Mouse (Mus musculus): ENCODE measurements around the gene Ptprg.

The Ptprg gene

DNA sequence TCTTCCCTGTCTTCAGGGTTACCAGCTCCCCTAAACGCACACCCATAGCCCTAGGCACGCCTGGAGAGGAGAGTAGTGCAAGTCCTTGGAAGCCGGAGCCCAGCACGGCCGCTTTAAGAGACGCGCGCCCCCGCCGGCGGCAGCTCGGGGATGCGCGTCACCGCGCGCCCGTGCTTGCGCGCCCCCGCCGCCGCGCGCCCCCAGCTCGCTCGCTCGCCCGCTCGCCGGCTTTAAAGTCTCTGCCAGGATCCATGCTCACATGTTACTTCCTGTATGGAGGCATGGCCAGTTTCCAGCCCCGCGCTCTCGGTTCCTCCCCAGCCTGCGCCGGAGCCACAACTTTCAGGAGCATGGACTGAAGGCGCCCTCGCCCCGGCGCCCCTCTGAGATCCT, at the start of gene Ptprg:
Gene Ptprg (plus strand): TSS at position 260 of the 393 bp plus-strand sequence.
- DNase-seq (ENCODE audit: low spot score), result no peak

DNA sequence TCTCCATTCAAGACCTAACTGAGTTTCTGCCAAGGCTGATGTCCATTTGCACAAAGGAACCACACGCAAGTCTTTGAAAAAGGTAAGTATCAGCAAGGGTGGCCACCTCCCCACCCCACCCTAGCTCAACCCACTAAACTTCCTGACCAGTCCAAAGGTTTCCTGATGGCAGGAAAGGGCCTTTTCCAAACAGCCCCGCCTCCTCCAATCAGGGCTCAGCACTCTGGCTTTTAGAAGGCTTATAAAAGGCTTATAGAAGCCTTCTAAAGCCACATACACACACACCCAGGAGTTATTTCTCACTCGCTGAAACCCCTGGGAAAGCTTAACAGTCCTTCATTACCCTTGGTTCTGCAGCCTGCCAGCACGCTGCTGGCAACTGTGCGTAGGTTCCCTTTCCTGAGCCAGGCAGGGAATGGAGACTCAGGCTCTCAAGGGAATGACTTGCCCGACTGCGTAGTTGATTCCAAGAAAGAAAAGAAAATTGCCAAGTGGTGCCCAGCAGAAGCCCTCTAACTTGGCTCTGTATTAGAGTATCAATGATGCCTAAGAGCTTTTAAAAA, 49.4 kb upstream of the Ptprg start:
- DNase-seq (ENCODE audit: low spot score), result no peak

DNA sequence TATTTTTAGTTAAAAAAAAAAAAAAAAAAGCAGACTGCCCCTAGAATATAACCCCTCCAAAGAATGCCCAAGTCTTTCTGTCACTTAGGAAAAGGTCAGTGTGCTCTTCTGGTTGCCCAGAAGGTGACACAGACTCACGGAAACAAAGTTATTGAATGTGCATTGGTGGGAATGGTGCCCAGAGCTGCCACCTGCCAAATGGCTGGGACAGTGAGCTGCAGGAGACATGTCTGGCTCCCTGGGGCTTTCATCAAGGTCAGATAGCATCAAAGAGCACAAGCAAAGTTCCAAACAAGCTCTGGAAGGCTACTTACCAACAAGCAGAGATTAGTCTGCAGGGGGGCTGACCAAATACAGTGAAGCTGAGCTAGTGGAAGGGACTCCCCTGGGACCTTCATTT, 43.2 kb upstream of the Ptprg start:
- no peak for DNase-seq (ENCODE audit: low spot score)

DNA sequence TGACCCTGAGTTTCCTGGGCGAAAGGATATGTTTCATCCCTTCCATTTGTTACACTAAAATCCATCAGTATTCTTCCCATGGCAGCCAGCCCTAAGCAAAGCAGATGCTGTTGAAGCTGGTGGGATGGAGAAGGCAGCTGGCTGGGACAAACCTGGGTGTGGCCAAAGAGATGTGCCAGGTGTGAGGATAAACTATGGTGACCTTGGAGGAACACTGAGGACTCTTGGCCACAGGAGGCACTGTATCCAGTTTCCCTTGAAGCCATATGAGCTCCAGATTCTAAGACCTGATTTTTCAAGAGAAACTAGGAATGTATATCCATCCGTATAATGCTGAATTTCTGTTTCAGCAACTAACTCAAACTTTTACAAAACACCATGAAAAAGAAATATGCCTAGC, 34.2 kb upstream of the Ptprg start:
- DNase-seq (ENCODE audit: low spot score), result no peak

DNA sequence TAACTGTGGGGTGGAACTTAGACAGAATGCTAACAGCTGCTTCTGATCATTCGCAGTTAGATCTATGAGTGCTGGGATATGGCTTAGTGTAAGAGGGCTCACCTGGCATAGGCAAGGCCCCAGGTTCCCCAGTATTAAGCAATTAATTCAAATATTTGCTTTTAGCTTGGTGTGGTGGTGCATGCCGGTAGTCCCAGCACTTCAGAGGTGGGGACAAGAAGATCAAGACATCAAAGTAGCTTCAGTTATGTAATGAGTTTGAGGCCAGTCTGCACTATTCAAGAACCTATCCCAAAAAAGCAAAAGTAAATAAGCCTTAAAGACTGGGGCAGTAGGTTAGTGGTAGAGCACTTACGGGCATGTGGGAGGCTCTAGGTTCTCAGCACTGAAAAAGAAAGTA, 30.3 kb upstream of the Ptprg start:
- no peak for DNase-seq (ENCODE audit: low spot score)

DNA sequence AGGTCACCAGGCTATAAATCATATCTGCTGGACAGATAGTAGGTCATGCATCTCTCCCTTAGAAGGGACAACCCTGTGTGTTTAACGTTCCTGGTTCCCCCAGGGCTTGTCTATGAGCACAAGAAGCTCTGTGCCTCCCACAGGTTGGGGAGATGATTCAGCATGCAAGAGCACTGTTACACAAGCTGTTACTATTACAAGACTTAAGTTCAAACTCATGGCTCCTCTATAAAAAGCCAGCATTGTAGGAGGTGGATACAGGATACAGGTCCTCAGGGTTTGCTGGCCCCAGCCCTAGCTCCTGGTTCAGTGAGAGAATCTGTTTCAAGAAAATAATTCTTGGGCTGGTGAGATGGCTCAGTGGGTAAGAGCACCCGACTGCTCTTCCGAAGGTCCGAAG, 23.7 kb upstream of the Ptprg start:
- DNase-seq (ENCODE audit: low spot score), result no peak

DNA sequence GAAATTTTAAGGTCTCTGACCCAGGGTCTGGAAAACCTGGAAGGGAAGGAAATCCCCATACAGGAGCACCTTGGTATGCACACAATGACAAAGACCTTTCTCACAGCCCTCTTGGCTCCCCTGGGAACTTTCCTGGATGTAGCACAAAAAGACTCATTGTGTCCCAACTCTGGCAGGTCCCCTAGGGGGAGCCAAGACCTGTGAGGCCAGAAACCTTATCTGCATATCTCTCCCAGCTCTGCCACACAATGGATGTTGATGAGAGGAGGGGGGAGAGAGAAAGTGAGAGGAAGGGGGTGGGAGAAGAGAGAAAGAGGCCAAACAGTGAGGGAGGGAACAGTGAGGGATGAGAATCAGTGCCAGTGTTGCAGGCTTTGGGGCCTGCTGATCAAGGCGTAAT, 18.9 kb upstream of the Ptprg start:
- DNase-seq (ENCODE audit: low spot score), result no peak

DNA sequence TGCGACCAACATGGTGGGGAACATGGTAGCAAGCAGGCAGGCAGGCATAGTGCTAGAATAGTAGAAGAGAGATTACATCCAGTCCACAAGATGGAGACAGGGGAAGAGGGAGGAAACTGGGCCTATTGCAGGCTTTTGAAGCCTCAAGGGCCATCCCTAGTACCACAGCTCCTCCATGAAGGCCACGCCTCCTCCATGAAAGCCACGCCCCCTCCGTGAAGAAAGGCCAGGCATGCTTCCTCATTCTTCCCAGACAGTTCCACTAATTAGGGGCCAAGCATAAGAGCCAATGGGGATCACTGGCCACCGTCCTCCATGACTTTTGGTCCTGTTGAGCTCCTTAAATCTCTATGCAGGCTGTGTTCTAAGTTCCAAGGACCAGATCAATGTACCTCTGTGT, 17.2 kb upstream of the Ptprg start:
- no peak for DNase-seq (ENCODE audit: low spot score)

DNA sequence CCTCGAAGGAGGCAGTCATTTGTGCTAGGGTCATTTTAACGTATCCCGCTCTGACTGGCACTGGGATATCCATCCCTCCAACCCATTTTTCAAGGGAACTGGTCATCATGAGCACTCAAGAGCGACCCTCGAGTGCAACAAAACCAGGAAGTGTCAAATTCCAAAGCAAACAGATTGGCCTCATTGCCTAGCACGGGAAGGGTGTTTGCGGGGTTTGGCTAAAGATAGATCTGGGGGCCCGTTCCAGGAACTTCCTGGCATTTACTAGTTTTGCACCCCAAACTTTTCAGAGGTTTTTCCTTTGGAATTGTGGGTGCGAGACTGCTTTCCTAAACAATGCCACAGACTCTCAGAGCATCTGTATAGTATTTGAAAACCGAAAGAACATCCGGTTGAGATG, 1.4 kb upstream of the Ptprg start:
- no peak for DNase-seq (ENCODE audit: low spot score)

DNA sequence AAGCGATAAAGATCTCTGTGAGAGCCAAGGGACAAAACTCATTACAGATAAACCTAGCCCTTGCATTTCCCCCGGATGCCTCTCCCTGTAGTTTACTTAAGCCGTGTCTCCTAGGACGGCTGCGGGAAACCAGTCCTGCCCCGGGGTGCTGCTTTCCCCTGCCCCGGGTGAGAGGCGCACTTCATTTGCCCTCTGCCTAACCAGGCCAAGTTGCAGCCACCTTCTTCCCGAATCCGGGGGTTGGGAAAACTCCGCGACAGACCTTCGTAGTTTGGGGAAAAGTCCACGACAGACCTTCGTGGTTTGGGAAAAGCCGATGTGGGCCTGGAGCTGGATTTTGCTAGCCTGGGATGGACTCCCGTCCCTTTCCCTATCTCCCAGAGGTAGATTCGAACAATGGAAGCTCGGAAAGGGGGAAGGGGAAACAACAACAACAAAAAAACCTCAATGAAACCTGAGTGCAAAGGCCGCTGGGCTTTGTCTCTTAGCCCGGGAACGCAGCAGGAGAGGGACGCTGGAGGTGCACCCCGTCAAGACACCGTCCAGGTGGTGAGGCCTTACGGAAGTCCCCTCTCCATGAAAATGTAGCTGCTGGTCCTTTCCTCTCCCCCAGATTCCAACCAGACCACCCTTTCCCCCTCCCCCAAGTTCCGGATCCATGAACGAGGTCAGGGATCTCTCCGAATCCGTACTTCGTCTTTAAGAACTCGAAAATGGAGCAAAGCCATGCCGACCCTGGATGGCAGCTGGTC, 635 bp upstream of the Ptprg start:
- no peak for DNase-seq (ENCODE audit: low spot score)

DNA sequence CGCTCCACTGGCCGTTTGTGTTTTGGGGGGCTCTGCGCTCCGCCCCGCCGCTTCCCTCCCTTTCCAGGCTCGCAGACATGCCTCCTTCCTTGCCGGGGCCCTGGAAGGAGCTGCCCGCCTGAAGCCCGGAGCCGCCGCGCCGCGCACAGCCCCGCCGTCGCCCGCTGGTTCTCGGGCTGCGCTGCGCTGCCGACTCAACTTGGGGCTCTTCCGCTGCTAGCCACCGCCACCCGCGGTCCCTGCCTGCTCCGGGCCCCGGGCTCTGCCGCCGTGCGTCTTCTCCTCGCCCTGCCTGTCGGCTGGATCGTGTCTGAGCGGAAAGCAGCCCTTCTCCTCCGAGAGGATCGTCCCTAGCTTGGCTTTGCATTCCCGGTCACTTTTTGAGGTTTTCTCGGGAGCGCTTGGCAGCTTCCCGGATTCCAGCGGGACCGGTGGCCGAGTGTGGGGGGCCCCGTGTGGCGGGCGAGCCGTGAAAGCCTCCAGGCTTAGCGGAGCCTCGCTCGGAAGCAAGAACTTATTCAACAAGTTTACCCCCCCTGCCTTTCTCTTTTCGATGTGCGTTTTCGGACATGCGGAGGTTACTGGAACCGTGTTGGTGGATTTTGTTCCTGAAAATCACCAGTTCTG, 460 bp downstream of the Ptprg start:
- DNase-seq (ENCODE audit: low spot score), result no peak

DNA sequence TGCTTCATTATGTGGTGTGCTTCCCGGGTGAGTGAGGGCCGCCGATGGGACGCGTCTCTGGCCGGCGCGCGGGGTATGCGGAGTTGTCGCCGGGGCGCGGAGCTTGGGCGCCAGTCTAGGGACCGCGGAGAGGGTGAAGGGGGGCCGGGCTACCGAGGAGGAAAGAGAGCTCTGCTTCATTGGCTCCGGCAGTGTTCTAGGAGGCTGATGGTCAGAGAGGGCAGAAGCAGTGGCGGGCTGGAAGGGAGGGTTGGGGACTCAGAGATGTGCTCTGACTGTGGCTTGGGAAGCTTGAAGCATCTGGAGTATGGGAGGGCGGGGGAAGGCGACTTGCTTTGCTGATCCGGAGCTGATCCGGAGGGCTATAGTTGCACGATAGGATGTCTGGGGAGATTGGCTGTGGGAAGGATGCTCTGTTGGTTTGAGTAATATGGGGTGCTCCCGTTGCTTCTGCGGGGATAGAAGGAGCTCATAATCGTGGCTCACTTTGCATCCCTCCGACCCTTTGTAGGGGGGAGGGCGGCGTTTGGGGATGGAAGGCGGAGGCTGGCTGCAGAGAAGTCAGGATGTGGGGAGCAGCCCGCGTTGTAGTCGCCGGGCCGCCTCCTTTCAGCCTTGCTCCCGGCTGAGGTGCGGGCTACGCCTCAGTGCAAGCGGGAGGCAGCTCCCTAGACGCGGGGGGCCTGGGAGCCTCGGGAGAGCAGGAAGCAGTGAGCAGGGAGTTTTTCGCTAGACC, 1.1 kb downstream of the Ptprg start:
- no peak for DNase-seq (ENCODE audit: low spot score)

DNA sequence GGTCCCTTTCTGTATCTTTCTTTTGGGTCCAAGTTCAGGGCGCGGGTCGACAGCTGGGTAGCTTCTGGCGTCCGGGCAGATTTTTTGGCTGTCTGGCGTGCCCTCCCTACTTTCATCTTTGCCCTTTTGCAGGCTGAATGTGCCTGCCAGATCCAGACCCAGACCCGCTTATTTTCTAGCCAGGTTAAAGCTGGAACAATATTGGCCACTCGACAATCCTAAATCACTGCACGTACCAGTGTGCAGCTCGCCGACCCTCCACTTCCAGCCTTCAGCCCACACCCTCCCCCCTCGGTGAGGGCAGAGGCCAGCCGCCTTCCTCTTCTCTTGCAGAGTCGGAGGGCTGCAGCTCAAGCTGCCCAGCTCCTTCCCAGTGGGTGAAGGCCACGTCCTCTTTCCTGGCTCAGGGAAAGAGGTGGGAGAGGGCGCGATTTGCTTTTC, 1.7 kb downstream of the Ptprg start:
- no peak for DNase-seq (ENCODE audit: low spot score)

DNA sequence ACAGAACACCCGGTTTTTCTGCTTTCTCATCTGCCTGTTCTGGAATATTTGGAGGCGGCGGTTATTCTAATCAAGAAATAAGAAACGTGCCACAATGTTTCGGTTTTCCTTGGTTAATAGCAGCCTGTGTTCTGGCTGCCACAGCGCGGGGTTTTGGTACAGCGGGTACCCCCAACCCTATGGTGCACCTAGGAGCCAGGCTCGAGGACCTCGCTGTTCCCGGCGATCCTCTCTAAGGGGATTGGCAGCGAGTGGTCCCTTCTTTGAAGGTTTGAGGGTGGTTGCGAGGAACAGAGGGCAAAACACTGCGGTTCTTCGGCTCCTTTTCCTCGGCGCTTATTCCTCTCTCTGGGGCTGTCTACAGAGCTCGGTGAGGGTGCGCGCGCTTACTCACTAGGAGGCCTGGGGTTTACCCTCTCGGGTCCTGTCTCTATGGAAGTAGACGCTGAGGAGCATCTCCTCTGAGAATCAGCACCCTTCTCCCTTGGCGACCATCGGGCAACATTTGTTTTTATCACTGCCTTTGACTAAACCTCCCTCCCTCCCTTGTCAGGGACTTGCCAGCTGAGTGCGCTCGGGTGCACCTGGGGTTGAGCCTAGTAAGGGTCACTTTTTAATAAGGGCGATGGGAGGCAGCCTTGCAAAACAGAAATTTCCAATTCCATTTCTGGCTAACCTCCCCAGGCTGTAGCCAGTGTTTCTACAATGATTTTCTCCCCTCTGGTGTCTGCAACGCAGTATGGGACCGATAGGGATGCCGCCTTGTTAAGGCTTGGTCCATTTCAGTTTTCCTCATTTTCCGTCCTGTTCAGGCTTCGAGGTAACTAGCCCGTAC, 2.4 kb downstream of the Ptprg start:
- DNase-seq (ENCODE audit: low spot score), result no peak

DNA sequence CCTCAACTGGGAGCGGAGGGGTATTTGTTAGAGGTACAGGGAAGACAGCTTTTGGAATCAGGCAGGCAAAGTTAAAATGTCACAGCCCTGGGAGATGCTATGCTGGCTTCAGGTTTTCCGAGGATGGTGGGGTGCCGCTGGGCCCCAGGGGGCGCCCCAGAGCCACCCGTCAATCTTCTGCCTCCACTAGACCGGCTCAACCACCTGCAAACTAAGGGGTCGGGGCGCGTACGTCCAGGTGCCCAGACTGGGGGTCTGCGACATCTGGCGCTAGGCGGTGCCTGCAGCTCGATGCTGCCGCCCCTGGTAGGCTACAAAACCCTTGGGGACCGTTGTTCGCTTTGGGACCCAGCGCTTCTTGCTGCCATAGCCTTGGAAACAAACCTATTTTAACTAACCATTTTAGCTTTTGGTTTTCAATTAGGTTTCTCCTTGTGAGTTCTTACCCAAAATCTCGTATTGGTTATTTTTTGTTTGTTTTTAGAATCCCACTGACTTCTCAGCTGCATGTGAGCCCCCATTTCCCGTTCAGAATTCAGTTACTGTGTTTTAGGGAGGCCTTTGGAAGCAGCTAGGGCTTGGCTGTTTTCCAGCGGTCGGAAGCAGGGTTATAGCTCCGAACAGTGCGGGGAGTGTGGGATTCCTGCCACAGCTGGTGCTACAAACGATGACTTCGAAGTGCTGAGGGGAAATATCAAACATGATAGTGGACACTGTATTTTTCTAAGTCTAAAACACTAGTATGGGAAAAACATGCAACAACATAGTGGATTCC, 3.2 kb downstream of the Ptprg start:
- DNase-seq (ENCODE audit: low spot score), result no peak

DNA sequence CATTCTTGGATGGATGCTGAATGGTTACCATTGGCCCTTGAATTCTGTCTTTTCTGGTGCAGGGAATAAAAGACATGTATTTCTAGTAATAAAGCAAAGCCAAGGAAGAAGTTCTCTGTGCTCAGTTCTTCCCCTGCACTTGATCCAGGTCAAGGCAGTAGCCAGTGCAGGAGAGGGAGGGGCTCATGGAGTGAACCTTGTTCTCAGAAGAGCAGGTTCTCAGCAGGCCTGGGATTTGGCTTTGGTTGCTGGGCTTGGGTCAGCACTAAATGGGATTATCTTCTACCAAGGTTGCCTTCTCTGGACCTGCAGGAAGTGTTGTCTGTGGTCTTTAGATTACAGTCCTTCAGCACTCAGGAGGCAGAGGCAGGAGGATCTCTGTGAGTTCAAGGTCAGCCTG, 5.2 kb downstream of the Ptprg start:
- DNase-seq (ENCODE audit: low spot score), result no peak

DNA sequence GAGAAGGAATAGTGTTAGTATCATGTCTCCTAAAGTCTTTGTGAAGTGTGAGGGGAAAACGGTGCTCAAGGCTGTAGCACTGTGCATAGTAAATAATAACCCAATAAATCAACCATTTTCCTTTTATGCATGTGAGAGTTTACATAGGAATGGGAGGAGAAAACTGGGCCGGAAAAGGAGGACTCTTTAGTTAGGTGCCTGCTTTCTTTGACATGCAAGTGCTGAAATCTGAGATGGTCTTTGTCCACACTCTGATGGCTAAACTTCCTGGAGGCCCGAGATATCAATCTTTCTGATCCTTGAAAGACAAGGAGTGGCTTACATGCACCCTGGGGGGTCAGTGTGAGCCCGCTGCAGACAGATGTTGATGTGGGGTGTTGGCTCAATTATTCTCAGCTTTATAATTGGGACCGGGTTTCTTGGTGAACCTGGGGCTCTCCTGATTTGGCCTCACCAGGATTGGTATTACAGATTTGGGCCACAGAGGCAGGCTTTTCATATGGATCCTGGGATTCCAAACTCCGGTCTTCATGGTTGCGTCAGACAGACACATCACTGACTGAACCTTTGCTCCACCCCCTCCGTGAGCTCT, 7.4 kb downstream of the Ptprg start:
- no peak for DNase-seq (ENCODE audit: low spot score)

DNA sequence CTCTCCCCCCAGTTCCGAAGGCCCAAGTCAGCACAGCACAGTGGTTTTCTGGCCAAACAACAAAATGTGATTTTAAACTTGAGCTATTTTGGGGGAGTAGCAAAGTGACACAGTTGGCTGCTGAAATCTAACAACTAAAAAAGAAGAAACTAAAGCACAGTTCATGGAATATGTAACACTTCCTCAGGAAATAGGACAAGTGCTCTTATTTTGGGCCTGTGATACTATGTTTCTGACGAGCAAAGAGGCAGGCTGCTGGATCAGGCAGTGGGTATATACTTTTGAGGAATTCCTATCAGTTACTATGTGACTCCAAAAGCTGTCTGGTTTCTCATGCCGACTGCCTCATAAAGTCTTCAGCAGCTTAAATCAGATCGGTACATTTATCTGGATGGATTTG, 8.1 kb downstream of the Ptprg start:
- no peak for DNase-seq (ENCODE audit: low spot score)

DNA sequence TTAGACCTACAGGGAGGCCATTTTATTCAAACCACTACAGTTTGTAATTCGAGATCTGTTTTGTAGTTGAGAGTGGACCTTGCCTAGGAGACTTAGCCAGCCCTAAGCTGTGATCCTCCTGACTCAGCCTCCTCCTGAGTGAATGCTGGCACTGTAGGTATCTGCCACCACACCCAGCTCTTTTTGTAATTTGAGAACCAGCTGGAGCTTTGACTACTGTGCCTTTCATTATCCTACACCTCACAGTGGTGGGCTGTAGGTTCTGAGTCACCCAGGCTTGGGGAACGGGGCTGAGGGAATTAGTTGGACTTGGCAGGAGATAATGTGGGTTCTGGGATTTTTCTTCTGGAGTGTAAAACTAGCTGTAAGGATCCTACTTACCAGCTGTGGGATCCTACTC, 9.5 kb downstream of the Ptprg start:
- DNase-seq (ENCODE audit: low spot score), result no peak

DNA sequence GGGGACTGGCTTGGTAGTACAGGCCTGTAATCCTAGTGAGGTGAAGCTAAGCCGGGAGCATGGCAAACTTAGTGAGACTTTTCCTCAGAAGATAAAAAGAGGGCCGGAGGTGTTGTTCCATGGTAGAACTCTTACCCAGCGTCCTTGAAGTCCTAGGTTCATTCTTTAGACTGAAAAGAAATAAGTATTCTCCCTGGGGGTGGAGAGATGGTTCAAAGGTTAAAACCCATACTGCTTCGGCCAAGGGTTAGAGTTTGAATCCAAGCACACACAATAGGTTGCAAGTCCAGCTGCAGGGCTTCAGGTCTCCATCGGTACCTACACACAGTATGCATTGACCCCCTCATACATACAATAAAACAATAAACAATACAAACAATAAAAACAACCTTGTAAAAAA, 10.3 kb downstream of the Ptprg start:
- no peak for DNase-seq (ENCODE audit: low spot score)

DNA sequence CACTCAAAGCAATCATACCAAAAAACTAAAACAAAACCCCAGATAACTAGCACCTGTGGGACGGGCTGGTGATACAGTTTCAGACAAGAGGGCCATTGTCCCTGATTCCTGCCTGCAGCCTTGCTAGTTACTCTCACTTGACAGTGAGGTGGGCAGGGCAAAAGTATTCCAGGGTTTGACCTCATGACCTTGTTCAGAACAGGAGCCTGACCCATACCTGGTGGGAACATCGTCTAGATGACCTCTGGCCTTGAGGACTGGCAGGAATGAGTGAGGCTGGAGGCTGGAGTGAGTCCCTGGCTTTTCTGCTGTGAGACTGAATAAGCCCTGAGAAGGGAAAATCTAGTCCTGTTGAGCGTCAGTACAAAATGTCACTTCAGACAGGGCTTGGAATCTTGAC, 11.1 kb downstream of the Ptprg start:
- no peak for DNase-seq (ENCODE audit: low spot score)

Data from spleen, adult 12 weeks (tissue).